Mouse (Mus musculus) layer of hippocampus, postnatal 14 days (tissue): ENCODE data around the gene Snapc5. TPM values are rescaled to one million over a fixed set of nuclear protein-coding genes. Genes with fewer than 3 reads are reported as not detected.
"Not testable (repeated sequence)": the region's sequence is repeated elsewhere in the genome, so short reads cannot be mapped to it uniquely, and the experiment has no call there.

Source experiments
- DNase-seq, 2 experiments: peaks; one replicate each; pipeline ENCODE4 v3.0.0; 2021 to 2022; ENCODE audit warnings: low spot score in 2 of 2, mixed read lengths in 1 of 2
- total RNA-seq, 2 experiments: library from RNA; stranded (reverse); gene quantifications; 2 replicates each; pipeline ENCODE4 v1.2.3; 2021

The Snapc5 gene
- total RNA-seq, 2 experiments from 2014 or later, result 14.6 to 19.3 TPM

DNA sequence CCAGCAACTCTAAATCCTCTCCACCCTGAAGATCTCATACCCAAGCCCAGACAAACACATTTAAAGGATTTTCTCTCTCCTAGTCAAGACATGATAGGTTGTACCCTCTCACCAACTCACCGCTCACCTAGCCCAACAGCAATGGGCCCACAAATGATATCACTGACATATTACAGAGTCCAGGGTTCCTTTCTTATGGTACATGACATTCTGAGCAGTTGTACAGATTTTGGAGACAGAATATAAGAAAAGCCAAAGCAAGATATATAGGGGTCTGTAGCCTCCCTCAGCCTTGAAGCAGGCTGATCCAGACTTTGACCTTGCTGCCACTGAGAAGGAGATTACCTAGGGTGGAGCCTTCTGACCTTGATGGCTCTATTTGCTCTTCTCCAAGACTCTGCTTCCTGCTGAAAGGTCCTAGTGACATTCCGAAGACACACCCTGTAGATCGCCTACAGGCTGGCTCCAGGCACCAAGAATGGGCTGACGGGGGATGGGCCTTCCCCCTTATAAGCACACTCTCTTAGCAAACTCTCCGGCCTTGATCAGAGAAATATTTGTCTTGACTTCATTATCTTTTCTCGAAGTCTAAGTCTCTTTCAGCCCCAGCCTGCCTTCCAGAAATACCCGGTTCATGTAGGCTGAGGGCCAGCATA, 19.8 kb downstream of the Snapc5 start:
- not testable (repeated sequence) for DNase-seq

DNA sequence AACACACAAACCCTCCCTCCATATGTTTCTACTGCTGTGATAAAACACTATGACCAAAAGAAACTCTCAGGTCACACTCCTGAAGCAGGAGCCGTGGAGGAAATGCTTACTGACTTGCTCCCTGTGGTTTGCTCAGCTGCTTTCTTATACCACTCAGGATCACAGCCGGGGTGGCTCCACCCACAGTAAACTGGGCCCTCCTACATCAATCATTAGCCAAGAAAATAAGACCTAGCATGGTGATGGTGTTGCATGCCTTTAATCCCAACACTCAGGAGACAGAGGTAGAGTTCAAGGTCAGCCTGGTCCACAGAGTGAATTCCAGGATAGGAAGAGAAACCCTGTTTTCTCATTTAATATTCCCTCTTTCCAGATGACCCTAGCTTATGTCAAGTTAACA, 20.8 kb downstream of the Snapc5 start:
- no peak for DNase-seq

DNA sequence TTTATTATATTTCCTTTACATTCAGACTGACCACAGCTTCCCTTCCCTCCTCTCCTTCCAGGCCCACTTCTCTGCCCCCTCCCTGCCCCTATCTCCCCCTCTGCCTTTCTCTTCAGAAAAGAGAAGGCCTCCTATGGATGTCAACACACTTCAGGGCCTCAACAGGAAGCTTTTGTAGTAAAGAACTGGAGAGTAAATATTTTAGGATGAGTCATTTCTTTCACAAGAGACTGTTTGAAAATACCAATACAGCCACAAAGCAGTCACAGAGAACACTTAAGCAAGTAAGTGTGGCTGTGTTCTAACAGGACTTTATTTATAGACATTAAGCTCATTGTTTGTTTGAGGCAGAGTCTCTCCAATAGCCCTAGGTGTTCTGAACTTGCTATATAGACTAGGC, 23.3 kb downstream of the Snapc5 start:
- DNase-seq, result no peak

DNA sequence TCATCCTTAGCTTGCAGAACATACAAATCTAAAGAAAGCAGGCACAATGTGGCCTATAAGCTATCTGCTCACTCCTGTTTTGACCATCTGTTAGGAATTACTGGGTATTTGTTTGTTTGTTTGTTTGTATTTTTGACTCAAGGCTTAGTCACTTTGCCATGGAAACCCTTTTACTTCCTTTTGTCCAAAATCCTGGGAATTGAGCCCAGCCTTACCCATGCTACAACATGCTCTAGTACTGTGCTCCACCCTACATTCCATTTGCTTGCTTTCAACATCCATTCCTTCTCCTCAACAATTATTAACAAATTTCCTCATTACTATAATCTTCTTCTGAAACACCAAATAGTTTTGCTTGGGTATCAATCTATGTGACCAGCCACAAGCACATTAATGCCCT, 23.8 kb downstream of the Snapc5 start:
- no peak for DNase-seq

DNA sequence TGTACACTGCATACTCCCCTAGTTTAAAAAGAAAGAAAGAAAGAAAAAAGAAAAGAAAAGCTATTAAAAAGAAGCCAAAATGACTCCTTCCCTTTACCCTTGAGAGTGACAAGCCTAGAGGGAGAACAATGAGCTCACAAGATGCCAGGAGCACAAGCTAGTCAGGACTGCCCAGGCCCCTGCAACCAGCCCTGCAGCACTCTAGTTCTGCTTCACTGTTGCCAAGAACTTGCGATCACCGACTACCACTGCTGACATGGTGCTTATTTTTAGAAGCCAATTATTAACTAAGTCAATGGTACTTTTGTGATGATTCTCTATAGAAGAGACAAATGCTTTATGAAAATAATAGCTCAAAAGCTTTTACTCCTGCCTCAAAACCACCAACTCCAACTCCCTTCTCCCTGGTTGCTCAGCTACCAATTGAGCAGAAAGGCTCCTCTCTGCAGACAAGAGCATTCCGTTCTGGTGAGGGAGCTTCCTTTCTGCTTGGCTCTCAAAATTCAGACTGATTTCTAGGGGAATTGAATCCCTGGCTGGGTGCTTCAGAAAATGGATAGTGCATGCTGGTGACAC, 28.5 kb downstream of the Snapc5 start:
- no peak for DNase-seq

DNA sequence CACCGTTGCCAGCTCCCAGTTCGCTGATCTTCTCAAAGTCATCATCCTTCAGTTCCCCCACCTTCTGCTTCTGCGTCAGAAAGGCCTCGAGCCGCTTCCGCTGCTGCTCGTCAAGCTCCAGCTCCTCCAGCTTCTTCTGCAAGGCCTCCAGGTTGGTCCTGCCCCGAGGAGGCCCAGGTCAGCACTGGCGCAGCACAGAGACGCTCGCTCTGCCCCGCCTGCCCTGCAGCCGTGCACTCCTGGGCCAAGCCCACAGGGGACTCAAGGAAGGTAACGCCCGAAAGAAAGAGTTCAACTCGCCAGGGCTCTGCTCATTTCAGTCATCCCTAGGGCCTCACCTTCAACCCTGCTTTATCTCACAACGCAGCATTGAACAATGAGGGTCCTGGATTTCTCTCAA, 35.4 kb downstream of the Snapc5 start:
- DNase-seq, result no peak

DNA sequence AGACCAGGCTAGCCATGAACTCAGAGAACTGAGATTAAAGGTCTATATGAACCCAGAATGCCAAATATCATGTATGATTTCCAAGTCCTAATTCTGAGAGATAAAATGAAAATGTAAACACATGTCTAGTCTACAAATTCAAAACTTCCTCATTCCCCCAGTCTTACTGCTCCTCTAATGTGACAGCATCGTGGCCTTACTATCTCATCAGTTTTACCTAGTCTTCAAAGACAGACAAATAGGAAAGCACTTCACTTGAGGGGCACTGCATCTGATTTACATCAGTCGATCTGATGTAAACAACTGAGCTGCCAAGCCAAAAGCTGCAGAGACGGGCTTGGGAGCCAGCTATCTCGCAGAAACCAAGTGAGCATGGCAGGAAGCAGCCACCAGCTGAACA, 37.0 kb downstream of the Snapc5 start:
- no peak for DNase-seq

DNA sequence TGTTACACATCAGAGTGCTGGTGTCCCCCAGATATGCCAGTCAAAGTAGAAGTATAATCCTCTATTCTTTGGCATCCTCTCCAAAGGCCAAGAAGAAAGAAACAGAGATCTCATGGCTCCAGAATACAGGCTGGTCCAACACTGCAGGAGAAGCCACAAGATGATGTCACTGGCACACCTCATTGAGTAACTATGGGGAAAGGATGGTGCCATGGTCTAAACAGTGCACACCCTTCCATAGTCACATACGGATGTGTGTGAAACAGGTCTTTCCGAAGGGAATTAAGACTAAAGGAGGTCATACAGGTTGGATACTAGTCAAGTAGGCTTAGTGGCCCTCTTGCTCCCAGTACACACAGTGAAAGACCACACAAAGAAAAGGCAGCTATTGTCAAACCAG, 37.6 kb downstream of the Snapc5 start:
- no peak for DNase-seq

DNA sequence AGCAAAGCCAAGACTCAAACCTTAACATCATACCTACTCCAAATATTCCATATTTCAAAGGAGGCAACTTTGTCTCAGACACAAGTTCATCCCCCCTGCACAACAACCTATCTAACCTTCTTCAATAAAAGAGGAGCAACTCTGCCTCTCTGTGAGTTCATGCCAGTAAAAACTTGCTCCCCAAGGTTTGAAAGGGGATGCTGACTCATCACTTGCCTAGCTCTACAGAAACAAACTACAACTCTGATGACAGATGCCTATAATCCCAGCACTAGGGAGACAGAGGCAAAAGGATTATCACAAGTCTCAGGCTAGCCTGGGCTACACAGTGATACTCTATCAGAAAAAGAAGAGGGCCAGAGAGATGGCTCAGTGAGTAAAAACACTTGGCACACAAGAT, 38.8 kb downstream of the Snapc5 start:
- DNase-seq, result no peak

DNA sequence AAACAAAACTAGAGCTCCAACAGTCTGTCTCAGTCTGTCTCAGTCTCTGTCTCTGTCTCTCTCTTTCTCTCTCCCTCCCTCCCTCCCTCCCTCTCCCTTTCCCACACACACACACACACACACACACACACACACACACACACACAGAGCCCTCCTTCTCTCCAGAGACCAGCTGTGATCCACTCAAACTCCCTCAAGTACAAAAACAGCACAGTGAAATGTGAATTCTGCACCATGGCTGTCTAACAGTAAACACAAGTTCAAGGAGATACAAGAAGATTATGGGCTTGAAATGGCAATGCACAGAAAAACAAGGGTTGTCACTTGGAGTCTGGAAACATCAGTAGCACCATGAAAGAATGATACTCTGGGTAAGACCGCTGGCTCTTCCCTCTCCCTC, 40.2 kb downstream of the Snapc5 start:
- DNase-seq, result no peak

DNA sequence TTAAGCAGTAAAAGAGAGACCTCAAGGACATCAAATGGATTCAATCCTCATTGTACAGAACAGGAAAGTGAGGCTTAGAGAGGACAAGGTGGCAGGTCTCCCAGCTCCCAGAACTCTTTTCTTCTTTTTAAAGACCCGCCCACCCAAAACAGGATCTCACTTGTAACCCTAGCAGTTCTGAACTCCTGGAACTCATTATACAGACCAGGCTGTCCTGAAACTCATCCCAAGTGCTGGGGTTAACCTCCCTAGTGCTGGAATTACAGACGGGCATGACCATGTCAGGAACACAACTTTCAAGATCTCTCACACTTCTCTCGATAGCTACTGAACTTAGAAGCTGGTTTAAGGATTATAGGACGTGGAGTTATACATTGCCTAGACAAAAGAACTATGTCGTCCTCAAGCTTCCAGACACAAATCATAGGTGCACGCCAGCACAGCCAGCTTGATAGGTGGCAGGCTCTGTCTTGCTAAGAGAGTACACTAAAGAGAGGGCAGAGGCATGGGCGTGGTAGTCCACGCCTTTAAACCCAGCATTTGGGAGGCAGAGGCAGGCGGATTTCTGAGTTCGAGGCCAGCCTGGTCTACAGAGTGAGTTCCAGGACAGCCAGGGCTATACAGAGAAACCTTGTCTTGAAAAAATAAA, 40.8 kb downstream of the Snapc5 start:
- no peak for DNase-seq

DNA sequence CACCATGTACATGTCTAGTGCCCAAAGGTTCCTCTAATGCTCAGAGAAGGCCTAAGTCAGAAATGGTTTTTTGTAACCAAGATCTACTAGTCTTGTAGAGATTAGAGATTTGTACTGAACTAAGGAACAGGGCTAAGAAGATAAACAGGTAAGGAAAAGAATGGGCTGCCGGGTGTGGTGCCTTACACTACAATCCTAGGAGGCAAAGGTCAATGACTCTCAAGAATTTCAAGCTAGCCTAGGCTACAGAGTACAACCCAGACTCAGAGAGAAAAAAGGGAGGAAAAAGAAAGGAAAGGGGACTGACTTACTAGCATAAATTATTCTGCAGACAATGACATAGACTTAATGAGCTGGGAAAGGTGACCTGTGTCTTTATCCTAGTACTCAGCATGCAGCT, 41.5 kb downstream of the Snapc5 start:
- DNase-seq, result no peak

DNA sequence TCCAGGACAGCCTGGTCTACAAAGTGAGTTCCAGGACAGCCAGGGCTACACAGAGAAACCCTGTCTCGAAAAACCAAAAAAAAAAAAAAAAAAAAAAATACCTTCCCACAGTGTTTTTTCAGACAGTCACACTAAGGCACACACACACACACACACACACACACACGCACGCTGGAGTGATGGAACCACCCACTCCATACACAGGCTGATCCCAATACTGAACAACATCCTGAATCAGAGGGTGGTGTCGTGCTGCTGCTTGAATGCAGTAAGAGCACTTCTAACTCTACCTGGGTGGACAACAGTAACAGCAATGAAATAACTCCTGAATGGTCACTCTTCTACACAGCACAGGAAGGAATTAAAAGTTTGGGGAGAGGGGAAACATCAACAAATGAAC, 42.4 kb downstream of the Snapc5 start:
- DNase-seq, result peak in 1 of 2 experiments; percentile 33

DNA sequence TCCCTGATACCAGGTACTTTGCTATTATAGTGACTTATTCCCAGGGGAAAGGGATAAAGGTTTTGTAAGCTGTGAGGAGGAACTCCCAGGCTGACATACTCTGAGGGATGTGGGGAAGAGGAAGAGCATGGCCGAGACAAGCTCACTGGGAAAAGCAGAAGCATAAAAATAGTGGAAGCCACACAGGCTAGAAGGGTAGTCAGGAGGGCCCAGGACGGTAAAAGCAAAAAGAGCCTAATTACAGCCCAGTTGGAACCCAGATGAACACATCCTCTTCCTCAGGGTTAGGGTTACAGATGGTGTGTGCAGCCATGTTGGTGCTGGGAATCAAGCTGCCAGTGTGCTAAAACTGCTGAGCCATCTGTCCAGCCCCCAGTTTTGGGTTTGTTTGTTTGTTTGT, 43.0 kb downstream of the Snapc5 start:
- no peak for DNase-seq

DNA sequence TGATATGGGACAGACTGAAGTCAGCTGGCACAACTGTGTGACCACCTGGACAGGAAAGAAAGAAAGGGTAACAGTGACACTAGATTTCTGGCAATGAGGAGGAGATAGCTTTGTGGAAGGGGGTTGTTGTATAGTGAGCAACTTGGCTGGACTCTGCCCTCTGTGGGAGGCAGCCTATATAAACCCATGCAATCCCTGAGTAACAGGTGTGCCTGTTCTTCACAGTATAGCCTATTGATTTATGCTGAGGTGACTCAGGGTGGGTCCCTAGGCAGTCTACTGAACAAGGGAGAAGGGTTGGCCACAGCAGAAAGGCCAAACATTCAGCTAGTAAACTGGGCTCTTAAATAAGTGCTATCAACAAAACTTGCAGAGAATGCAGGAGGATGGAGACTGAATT, 46.7 kb downstream of the Snapc5 start:
- no peak for DNase-seq

DNA sequence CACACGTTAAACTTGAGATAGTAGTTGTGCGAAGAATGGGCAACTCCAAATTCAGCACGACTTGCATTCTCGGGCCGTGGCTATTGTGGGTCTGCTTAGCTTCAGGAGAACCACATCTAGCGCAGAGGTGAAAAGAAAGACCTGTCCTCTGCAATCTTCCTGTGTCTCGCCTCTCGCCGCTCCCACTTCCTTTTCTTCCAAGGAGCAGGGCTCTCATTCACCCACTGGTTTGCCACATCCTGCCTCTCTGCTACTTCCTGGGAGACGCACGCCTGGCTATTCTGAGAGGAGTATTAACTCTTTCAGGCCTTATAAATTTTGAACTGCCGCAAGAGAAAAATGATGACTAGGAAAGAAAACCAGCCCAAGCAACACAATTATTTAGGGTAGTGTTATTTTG, 48.7 kb downstream of the Snapc5 start:
- no peak for DNase-seq

DNA sequence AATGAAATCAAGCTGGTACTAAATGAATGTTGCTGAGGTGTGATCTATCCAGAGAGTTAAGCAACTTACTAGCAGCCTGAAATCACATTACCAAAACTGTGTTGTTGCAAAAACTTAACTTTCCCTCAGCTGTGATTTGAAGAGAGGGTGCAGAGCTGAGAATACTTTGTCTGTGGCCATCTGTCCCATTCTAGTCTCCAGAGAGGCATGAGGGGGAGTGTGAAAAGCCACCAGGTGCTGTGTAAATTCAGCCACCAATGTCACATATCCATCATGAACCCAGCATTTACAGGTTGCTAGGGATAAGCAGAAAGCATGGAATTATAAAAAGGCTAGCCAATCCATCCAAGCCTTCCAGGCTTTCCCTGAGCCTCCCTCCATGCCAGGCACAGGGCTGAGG, 49.9 kb downstream of the Snapc5 start:
- DNase-seq, result no peak

DNA sequence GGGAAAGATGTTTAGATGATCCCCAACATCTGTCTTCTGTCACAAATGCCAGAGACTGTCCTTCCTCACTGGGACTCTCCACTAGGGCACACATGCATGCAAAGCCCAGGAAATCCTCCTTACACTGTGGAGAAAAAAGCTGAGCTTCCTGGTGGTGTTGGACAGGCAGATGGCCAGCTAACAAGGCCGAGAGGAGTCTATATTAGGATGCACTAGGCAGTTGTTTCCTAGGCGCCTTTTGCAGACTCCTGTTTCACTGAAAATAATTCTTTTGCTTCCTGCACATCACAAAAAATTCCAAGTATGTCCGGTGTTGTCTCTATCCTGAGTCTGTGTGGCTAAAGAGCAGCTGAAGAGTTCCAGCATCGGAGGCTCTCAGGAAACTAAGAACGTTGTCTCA, 52.1 kb downstream of the Snapc5 start:
- DNase-seq, result no peak

DNA sequence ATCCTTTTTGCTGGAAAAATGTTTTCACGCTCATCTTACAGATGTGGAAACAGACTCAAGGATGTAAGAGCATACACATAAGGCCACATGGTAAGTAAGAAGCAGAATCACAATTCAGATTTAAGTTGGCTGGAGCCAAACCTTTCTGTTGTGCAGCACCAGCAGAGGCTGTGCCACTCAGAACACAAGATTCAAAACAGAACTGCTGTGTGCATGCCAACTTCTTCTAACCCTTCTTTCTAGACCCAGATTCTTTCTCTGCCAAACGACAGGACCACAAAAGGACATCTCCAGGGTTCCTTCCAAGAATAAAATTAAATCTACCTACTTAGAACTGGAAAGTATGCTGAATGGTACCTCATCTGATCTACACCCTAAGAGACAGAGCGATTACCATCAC, 52.6 kb downstream of the Snapc5 start:
- no peak for DNase-seq

DNA sequence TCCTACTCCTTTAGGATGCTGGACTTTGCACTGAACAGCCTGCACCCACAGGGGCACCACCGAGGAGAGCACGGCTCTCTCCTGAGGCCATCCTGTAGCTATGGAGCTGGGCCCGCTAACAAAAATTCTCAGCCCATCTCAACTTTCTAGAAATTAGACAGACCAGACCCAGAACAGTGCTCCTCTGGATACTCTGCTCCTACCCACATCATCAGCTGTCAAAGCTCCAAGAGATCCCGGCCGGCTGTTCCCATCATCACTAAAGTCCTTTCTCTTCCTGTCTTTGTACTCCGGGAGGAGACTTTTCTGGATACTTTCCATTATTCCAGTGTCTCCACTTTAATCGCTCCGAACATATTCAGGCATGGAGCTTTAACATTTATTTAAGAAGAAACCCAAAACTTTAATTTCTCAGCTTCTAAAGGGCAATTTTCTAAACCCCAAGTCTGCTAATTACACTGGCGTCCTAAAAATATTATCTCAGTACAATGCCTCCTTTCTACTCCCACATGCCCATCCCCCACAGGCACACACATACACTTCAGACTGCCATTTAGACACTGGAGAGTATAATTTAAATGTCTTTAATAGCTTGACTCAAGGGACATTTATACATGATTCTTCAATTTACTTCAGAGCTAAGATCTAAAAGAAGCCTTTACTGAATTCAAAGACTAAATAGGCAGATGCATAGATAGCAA, 53.3 kb downstream of the Snapc5 start:
- DNase-seq, result no peak
